Mouse (Mus musculus) heart, embryonic 15.5 days (tissue): ENCODE results near the gene Cfl1. TPM values are rescaled to one million over a fixed set of nuclear protein-coding genes. Genes with fewer than 3 reads are reported as not detected.

Source experiments
- ATAC-seq: fragments of 200-750 bp; cut with Nextera tagmentation; replicated peaks from 2 replicates; pipeline ENCODE4 v1.8.0; 2017; ENCODE audit warnings: low read depth, moderate TSS enrichment; ENCODE audit not compliant: insufficient number of reproducible peaks, insufficient read depth, low FRiP score
- H3K27ac ChIP-seq: fragments of 300-500 bp; sonication (generic); 2 replicates; pipeline ENCODE4 v1.5.1; 2015; ENCODE audit warnings: mild to moderate bottlenecking, inconsistent platforms
- H3K27me3 ChIP-seq: fragments of 300-500 bp; sonication (generic); 2 replicates; pipeline ENCODE4 v1.6.1; 2015; ENCODE audit warnings: inconsistent platforms
- H3K36me3 ChIP-seq: fragments of 300-500 bp; sonication (generic); 2 replicates; pipeline ENCODE4 v1.6.1; 2015; ENCODE audit warnings: mild to moderate bottlenecking, inconsistent platforms
- H3K4me1 ChIP-seq: fragments of 300-500 bp; sonication (generic); replicated peaks from 2 replicates; pipeline ENCODE4 v1.6.1; 2015; ENCODE audit warnings: inconsistent platforms
- H3K4me2 ChIP-seq: fragments of 300-500 bp; sonication (generic); 2 replicates; pipeline ENCODE4 v1.6.1; 2015; ENCODE audit warnings: inconsistent platforms, mild to moderate bottlenecking, moderate library complexity
- H3K4me3 ChIP-seq: fragments of 300-500 bp; sonication (generic); 2 replicates; pipeline ENCODE4 v1.5.1; 2015; ENCODE audit warnings: mild to moderate bottlenecking, inconsistent platforms
- H3K9ac ChIP-seq: fragments of 300-500 bp; sonication (generic); 2 replicates; pipeline ENCODE4 v1.6.1; 2015; ENCODE audit warnings: mild to moderate bottlenecking, inconsistent platforms
- H3K9me3 ChIP-seq: fragments of 300-500 bp; sonication (generic); replicated peaks from 2 replicates; pipeline ENCODE4 v1.6.1; 2016; ENCODE audit warnings: inconsistent platforms
- WGBS: fragments of 180-500 bp; shearing (Covaris S2); methylation state at CpG from one replicate; pipeline ENCODE4 v1.1.7; 2015; ENCODE audit warnings: mixed read lengths; 5-methylcytosine and 5-hydroxymethylcytosine counted together
- polyA plus RNA-seq: library from polyadenylated mRNA; unstranded; fragments of >200 nt; fragmentation: Nextera tagmentation; extraction: Ambion mirVana; gene quantifications from 2 replicates; pipeline ENCODE4 v1.2.1, GENCODE M21; 2015

Cfl1 gene
- polyA plus RNA-seq, 1 experiment from 2014 or later = 1,578 TPM

DNA sequence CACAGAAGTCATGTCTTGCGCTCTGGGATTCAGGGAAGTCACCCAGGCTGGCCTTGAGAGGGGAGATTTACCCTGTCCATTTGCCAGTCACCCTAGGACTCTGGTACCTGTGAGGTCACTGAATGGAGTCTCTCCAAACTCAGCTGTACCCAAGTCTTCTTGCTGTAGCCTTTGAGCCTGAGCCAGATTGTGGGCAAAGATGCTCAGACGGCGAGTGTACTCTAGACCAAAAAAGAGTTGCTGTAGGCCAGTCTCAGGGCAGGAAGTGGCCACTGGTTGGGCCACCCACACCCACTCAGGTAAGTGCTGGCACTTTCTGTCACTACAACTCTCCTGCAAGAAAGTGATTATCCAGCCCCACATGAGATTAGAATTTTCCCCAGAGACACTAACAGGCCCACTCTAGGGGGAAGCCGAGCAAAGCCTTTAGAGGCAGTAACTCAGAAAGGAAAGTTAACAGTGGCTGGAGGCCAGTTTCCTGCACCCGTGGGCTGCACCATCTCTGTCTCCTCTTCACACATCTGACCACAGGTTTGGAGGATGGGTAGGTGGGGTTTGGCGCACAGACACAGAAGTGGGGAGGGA lies 23.2 kb upstream of the Cfl1 start:
- no peak overlapping the region for H3K4me3 ChIP-seq
- no peak overlapping the region for H3K4me2 ChIP-seq
- H3K36me3 ChIP-seq = peaks cover 41% of the 10 kb centered on the region
- no peak overlapping the region for H3K9ac ChIP-seq
- peaks cover 13% of the 10 kb centered on the region for H3K4me1 ChIP-seq
- no peak overlapping the region for H3K27ac ChIP-seq
- ATAC-seq = no peak
- H3K27me3 ChIP-seq = no peaks in the 10 kb centered on the region
- WGBS = 85% methylated on average over 6 of the region's 6 CpGs
- no peaks in the 10 kb centered on the region for H3K9me3 ChIP-seq

DNA sequence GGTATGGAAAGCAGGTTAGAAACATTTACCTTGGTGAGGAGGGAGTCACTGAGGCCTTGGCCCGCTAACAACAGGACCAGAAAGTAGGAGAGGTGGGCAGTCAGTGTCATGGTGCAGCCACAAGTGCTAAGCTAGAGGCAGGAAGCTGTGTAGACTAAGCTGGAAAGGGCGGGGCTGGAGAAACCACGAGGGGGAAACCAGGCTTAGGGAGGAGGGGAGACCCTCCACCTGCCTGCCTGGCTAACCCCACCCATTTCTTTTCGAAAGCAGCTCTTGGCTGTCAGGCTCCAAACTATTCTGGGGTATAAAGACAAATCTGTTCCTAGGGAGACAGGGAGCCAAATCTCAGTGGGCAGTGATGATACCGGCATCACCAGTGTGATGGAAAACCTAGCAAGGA lies 21.9 kb upstream of the Cfl1 start, which contains the start of gene Ctsw:
Gene Ctsw, minus strand, starts transcription at position 134 of the 400 bp plus-strand sequence.
- H3K9ac ChIP-seq = 0 out of 2 replicates have a peak within 1 kb of the TSS, but pooled peaks have one; percentile 2
- no peak within 1 kb of the TSS for H3K4me3 ChIP-seq
- H3K27me3 ChIP-seq = no peaks in the 10 kb centered on the region
- no peaks in the 10 kb centered on the region for H3K9me3 ChIP-seq
- H3K27ac ChIP-seq = no peak within 1 kb of the TSS
- ATAC-seq = no peak
- H3K4me2 ChIP-seq = no peak within 1 kb of the TSS
- 52% methylated on average over 5 of the region's 5 CpGs for WGBS
- H3K4me1 ChIP-seq = peaks cover 16% of the 10 kb centered on the region
- peaks cover 32% of the 10 kb centered on the region for H3K36me3 ChIP-seq

DNA sequence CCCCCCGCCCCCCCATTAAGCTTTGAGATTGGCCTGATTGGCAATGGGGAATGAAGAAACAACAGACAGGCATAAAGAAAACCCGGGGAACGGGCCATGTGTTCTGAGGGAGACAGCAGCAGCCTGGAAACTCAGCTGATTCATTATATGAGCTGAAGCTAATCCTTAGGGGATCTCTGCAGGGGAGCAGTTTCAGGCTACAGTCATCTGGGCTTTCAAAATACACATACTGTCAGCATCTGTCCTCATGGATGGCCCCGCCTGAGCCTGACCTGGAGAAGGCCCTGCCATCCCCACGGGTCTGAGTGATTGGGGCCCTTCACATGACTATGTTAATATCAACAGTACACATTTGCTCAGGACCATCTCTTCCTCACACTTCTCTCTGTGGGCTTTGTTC lies 18.4 kb upstream of the Cfl1 start:
- Histone ChIP-seq H3K4me3 (no peak overlapping the region), H3K4me1 (peaks cover 23% of the 10 kb centered on the region), H3K27me3 (no peaks in the 10 kb centered on the region), H3K4me2 (no peak overlapping the region), H3K27ac (no peak overlapping the region), H3K36me3 (peaks cover 9% of the 10 kb centered on the region; the same call in 1 of the 2 replicates), H3K9ac (no peak overlapping the region), H3K9me3 (no peaks in the 10 kb centered on the region)
- 49% methylated on average over 5 of the region's 5 CpGs for WGBS
- no peak for ATAC-seq

GRCm38 (mm10) chr19:5472857-5473256 lies 17.4 kb upstream of the Cfl1 start:
- Histone ChIP-seq H3K4me1 (peaks cover 23% of the 10 kb centered on the region), H3K36me3 (no peaks in the 10 kb centered on the region), H3K9ac (no peak overlapping the region), H3K27ac (no peak overlapping the region), H3K9me3 (no peaks in the 10 kb centered on the region), H3K4me3 (no peak overlapping the region), H3K27me3 (no peaks in the 10 kb centered on the region), H3K4me2 (no peak overlapping the region)
- no peak for ATAC-seq
- 70% methylated on average over 3 of the region's 3 CpGs for WGBS

- peak within 1 kb of the TSS; percentile 73 for H3K9ac ChIP-seq
- H3K4me1 ChIP-seq = peaks cover 23% of the 10 kb centered on the region
- H3K4me3 ChIP-seq = peak within 1 kb of the TSS; percentile 68
- H3K4me2 ChIP-seq = peak within 1 kb of the TSS; percentile 90
- WGBS = 3% methylated on average over 22 of the region's 22 CpGs
- H3K27me3 ChIP-seq = no peaks in the 10 kb centered on the region
- peak; percentile 82 for ATAC-seq
- H3K27ac ChIP-seq = peak within 1 kb of the TSS; percentile 81
- 0 out of 2 replicates have a peak, but pooled peaks cover 2% of the 10 kb centered on the region for H3K36me3 ChIP-seq
- H3K9me3 ChIP-seq = no peaks in the 10 kb centered on the region
These were observed 16.5 kb upstream of the Cfl1 start, which contains the start of gene Efemp2 for GRCm38 (mm10) chr19:5473720-5474119. Gene Efemp2, plus strand, starts transcription at chr19:5473954.

- H3K9ac ChIP-seq = peak overlapping the region; percentile 73
- peak; percentile 47 for ATAC-seq
- WGBS = under 1% methylated on average over 47 of the region's 68 CpGs
These were observed 15.8 kb upstream of the Cfl1 start for GRCm38 (mm10) chr19:5474281-5475068.

DNA sequence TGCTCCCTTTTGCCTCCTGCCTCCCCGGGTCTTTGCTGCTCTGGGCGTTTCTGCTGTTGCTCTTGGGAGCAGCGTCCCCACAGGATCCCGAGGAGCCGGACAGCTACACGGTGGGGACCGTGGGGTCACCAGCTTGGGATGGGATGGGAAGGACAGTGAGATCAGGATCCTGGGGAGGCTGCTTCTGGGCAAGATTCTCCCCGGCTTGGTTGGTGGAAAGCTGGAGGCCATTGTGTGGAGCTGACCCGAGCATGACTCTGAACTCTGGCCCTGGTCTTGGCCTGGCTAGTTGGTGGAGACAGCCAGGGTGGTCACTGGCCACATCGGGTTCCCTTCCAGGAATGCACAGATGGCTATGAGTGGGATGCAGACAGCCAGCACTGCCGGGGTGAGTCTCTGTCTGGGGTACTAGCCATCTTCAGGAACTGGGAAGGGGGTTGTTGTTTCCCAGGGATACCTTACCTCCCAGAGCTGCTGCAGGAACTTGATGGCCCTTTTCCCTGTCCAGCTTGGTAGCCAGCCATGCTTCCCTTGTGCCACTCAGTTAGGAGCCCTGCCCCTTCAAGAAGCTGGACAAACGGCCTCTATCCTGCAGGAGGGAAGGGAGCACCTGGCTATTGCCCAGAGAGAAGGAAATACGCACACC lies 15.1 kb upstream of the Cfl1 start:
- H3K27ac ChIP-seq = peak overlapping the region; percentile 81
- peaks cover 23% of the 10 kb centered on the region for H3K4me1 ChIP-seq
- peaks cover 14% of the 10 kb centered on the region for H3K36me3 ChIP-seq
- no peaks in the 10 kb centered on the region for H3K9me3 ChIP-seq
- H3K27me3 ChIP-seq = no peaks in the 10 kb centered on the region
- peak overlapping the region; percentile 68 for H3K4me3 ChIP-seq
- peak overlapping the region; percentile 73 for H3K9ac ChIP-seq
- peak overlapping the region; percentile 90 for H3K4me2 ChIP-seq
- 18% methylated on average over 13 of the region's 13 CpGs for WGBS
- no peak for ATAC-seq

More at GRCm38 (mm10) chr19:5474281-5475068, 15.8 kb upstream of the Cfl1 start:
- no peaks in the 10 kb centered on the region for H3K9me3 ChIP-seq
- peaks cover 9% of the 10 kb centered on the region; the same call in 1 of the 2 replicates for H3K36me3 ChIP-seq
- peak overlapping the region; percentile 81 for H3K27ac ChIP-seq
- H3K4me3 ChIP-seq = peak overlapping the region; percentile 68
- no peaks in the 10 kb centered on the region for H3K27me3 ChIP-seq
- peak overlapping the region; percentile 90 for H3K4me2 ChIP-seq
- peaks cover 23% of the 10 kb centered on the region for H3K4me1 ChIP-seq

DNA sequence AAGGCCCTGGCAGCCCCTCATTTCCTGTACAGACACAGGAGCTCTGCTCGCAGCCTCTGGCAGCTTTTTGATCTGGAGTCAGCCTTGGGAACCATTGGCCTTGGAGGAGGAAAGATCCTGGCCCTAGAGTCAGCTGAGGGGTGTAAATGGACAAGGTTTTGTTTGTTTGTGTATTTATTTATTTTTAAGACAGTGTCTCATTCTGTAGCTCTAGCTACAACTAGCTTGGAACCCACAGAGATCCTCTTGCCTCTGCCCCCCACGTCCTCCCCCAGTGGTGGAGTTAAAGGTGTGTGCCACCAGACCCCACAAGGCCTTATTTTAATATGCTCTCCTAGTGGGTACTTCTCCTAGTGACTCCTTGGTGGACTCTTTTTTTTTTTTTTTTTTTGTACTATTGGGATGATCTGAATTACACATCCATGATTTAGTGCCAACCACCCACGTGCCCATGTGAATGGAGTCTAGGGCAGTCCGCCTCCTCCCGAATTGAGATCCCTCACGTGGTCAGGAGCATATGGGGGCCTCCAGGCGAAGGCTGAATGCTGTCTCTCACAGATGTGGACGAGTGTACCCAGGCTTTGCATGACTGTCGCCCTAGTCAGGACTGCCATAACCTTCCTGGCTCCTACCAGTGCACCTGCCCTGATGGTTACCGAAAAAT lies 13.1 kb upstream of the Cfl1 start:
- peaks cover 24% of the 10 kb centered on the region for H3K36me3 ChIP-seq
- no peak overlapping the region for H3K27ac ChIP-seq
- H3K9me3 ChIP-seq = no peaks in the 10 kb centered on the region
- 86% methylated on average over 10 of the region's 10 CpGs for WGBS
- H3K4me2 ChIP-seq = no peak overlapping the region
- no peaks in the 10 kb centered on the region for H3K27me3 ChIP-seq
- no peak overlapping the region for H3K4me3 ChIP-seq
- no peak overlapping the region for H3K9ac ChIP-seq
- ATAC-seq = no peak
- peaks cover 23% of the 10 kb centered on the region for H3K4me1 ChIP-seq

GRCm38 (mm10) chr19:5477668-5478300 lies 12.5 kb upstream of the Cfl1 start:
- 89% methylated on average over 18 of the region's 18 CpGs for WGBS
- Histone ChIP-seq H3K9ac (no peak overlapping the region), H3K27me3 (no peaks in the 10 kb centered on the region), H3K4me1 (peaks cover 23% of the 10 kb centered on the region), H3K27ac (no peak overlapping the region), H3K36me3 (peaks cover 31% of the 10 kb centered on the region), H3K9me3 (no peaks in the 10 kb centered on the region), H3K4me2 (no peak overlapping the region), H3K4me3 (no peak overlapping the region)
- ATAC-seq = no peak

DNA sequence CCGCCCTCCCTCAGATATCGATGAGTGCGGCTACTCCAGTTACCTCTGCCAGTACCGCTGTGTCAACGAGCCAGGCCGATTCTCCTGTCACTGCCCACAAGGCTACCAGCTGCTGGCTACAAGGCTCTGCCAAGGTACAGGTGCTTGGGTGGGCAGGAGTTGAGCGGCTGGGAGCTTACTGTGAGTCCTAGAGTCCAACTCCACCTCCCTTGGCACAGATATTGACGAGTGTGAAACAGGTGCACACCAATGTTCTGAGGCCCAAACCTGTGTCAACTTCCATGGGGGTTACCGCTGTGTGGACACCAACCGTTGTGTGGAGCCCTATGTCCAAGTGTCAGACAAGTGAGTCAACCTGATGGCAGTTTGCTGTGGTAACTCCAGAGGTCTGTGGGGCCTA lies 10.2 kb upstream of the Cfl1 start:
- 90% methylated on average over 10 of the region's 10 CpGs for WGBS
- Histone ChIP-seq H3K9me3 (no peaks in the 10 kb centered on the region), H3K4me3 (no peak overlapping the region), H3K27me3 (no peaks in the 10 kb centered on the region), H3K27ac (no peak overlapping the region), H3K4me1 (peaks cover 10% of the 10 kb centered on the region), H3K36me3 (peaks cover 49% of the 10 kb centered on the region), H3K9ac (no peak overlapping the region), H3K4me2 (no peak overlapping the region)
- no peak for ATAC-seq
